Mouse (Mus musculus): ENCODE data around the gene Krba1.

Gene Krba1

DNA sequence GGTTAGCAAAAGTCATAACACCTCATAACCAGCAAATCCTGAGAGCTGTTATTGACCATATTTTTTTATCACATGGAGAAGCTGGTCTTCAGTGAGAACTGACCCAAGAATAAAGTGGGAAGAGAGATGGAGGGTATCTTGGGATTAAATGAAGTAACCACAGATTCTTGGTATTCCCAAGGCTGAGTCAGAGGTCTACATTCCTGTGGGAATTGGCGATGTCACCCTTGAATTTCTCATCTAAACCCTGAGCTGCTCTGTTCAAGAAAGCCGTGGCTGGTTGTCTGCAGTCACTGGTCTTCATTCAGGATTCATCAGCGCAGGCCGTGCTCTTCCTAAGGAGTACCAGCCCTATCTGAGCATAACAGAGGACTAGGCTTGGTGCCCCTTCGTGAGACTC lies 31.6 kb downstream of the Krba1 start:
- DNase-seq: no peak

GRCm38 (mm10) chr6:48428769-48429557 lies 33.6 kb downstream of the Krba1 start:
- peak; percentile 77 for DNase-seq

DNA sequence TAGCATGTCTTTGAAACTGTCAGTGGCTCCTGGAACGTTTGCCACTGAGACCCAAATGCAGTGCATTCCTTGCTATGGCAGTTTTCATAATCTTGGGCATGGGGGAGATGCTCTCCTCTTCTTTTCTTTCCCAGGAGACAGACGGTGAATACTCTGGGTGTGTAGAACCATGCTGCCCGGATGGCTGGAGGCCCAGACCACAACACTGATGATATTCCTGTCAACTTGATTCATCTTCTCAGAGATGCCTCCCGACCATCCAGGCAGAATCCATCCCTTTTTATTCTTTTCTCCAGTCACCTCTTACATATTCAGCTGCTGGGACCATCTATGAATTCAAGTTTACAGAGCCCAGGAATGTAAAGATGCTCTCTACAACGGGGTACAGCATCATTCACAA lies 35.4 kb downstream of the Krba1 start:
- DNase-seq: no peak

DNA sequence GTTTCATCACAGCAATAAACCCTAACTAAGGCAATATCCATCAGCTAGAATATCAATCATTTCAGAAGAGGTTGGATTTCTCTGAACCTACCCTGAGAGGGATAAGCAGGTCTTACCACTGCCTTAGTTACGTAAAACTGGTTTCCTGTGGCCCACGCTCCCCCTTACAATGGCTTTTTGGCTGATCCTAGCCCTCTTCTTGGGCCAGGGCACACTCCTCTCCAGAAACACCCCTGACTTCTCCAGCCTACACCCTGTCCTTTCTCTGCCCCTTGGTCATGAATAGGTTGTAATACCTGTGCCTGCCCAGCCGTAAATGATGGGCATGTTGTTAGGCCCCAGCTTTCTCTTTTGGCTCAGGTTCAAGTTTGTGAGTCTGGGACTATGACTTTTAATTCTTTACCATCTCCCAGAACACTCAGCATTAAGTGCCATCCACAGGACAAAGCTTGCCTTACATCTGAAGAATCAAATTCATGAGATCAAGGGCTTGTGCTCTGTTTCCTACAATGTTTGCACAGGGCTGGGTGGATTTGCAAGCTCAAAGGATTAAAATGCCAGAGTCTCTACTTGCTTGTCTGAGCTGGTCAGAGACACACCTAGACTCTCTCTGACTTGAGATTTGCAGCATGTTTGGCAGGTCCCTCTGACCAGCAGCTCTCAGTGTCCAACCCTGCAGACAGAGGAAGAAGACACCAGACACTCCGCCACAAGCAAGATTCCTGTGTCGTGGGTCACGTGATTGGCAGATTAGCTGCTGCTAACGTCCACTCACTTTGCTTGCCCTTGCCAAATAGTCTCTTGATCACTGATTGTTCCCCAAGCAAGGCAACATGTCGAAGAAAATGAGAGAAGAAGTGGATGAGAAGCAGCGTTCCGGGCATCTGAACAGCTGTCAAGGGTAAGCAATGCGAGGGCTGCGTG lies 37.8 kb downstream of the Krba1 start:
- DNase-seq: no peak

DNA sequence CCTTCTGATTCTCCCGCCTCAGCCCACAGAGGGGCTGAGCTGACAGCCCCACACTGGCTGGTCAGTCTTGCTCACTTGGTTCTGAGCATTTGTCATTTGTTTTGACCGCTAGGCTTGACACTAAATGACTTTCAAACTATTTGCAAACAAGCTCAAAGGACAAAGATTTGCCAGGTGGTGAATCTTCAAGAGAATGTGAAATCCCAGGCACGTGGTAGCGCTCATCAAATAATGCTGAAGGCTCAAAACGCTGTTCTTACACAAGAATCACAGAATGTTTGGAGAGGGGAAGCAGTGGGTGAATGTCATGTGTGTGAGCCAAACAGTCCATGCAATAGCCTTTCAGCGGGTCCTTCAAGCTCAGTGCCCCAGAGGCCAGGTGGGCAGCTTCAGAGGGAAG lies 39.3 kb downstream of the Krba1 start:
- DNase-seq: no peak

DNA sequence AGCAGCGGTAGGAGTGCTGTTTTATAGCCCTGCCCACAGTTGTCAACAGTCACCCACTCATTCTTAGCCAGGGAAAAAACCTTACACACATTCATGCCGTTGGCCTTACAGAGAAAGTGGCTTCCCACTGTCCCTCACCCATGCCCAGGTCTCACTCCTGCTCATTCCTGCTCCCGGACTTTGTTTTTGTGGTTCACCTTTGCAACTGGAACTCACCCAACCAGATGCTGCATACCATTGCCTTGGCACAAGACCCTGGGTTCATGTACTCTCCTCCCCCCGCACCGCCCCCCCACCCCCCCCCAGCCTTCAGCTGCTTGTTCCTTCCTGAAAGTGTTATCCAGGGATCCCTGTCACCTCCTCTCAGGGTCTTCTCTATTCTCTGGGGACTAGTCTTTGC lies 39.7 kb downstream of the Krba1 start:
- DNase-seq: no peak

GRCm38 (mm10) chr6:48435706-48436349 lies 40.4 kb downstream of the Krba1 start:
- no peak for DNase-seq

GRCm38 (mm10) chr6:48437679-48438376 lies 42.4 kb downstream of the Krba1 start:
- DNase-seq: no peak

- no peak for DNase-seq
Observed at GRCm38 (mm10) chr6:48438475-48439125, 43.2 kb downstream of the Krba1 start.

GRCm38 (mm10) chr6:48439654-48440053 lies 44.3 kb downstream of the Krba1 start:
- no peak for DNase-seq

DNA sequence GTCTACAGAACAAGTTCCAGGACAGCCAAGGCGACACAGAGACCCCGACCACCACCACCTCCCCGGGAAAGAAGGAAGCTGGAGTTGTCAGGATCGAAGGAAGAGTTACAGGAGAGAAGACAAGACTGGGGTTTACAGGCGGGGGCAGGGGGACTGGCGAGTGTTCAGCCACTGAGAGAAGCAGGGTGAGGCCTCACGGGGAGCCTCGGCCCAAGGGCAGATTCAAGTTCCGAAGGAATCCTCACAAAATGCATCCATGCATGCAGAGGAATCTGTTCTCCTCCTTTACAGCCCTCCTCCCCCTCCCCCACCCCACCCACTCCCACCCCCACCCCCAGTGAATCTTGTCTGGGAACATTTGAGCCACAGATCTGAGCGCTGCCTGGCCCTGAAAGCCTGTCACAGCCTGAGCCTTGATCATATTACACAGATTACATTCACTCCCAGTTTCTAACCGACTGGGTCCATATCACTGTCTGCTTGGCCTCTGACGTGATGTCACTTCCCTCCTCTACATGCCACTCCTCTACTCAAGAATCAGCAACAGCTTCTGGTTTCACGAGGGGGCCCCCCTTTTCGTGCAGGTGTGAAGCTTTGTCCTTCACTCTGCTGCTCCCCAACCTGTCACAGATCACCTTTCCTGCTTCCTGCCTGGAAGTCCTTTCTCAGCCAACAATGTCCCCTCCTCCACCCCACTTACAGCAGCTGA lies 45.1 kb downstream of the Krba1 start:
- DNase-seq: no peak

- DNase-seq: peak; percentile 95
Observed at GRCm38 (mm10) chr6:48443592-48444309, 48.4 kb downstream of the Krba1 start.

- DNase-seq: peak; percentile 82
Observed at GRCm38 (mm10) chr6:48444310-48445180, 49.2 kb downstream of the Krba1 start.

- DNase-seq: peak; percentile 83
Observed at GRCm38 (mm10) chr6:48445181-48446101, 50.1 kb downstream of the Krba1 start, which contains the start of gene Zfp467. Gene Zfp467, minus strand, starts transcription at chr6:48445825.

GRCm38 (mm10) chr6:48446256-48446655 lies 50.9 kb downstream of the Krba1 start:
- no peak for DNase-seq

GRCm38 (mm10) chr6:48446896-48447295 lies 51.5 kb downstream of the Krba1 start:
- peak; percentile 51 for DNase-seq

GRCm38 (mm10) chr6:48447929-48448328 lies 52.5 kb downstream of the Krba1 start, which contains the start of gene Sspo:
Gene Sspo, plus strand, starts transcription at chr6:48448229.
- no peak for DNase-seq

- no peak for DNase-seq
Observed at GRCm38 (mm10) chr6:48448527-48448926, 53.1 kb downstream of the Krba1 start.

Data from cerebellum, adult 11-12 months (tissue).